ENCODE assay signal across 25 mouse cellular contexts in the genomic region with DNA sequence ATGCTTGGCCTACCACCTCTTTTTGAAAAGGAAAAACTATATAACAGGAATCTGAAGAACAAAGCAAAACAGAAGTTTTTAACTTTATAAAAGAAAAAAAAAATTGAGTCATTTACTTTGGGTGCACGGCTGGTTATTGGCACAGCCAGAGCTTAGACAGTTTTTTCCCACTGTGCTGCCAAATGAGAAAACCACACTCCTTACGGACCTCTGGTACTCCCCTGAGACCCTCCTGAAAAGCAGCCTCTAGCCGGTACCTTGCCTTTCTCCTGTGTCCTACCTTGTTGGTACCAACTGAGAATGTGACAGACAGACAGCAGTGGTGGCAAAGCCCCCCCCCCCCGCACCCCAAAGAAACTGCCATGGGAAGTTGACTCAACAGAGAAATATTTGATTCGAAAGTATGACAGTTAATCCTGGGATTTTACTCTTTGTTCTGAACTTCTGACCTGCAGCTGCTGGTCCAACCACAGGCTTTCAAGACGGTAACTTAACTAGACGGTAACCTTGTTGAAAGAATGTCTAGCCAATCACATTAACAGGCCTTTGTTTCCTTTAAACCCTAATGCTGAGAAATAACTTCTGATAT. TPM values are rescaled to one million over a fixed set of nuclear protein-coding genes. Genes with fewer than 3 reads are reported as not detected.
DNase-seq lines count a peak whose midpoint lies in the region; ATAC-seq and TF ChIP-seq lines count a peak whose summit lies in the region.
"Had no signal": no experiment of that assay in that cellular context is flagged by ENCODE, and none has a peak within 500 bp of the region (broad histone marks: within the 10 kb centered on the region; RNA-seq: fewer than 3 reads in every experiment).

No protein-coding gene starts in this region.

- 42% methylated on average over 7 of the region's 7 CpGs for WGBS in heart, adult 2 months
- 73% methylated on average over 7 of the region's 7 CpGs for WGBS in heart, embryonic 11.5 days (ENCODE audit: insufficient replicate concordance)
- WGBS in liver, embryonic 12.5 days (ENCODE audit: insufficient replicate concordance), result 73% methylated on average over 7 of the region's 7 CpGs

- no peak for ATAC-seq in heart, embryonic 11.5 days (replicated peaks; ENCODE audit: insufficient number of reproducible peaks, low FRiP score, low TSS enrichment)
- ATAC-seq in liver, embryonic 12.5 days, result no peak
- ATAC-seq: forebrain, embryonic 13.5 days; hindbrain, embryonic 16.5 days; lung, postnatal 0 days; midbrain, embryonic 13.5 days had no signal

- H3K27ac ChIP-seq in heart, adult 2 months, result peak overlapping the region; percentile 12; the same call in 1 of the 2 replicates
- no peak overlapping the region for H3K27ac ChIP-seq in heart, embryonic 11.5 days (ENCODE audit: low read depth, low read length)
- no peak overlapping the region for H3K27ac ChIP-seq in liver, embryonic 12.5 days
- H3K27ac ChIP-seq: embryonic facial prominence, embryonic 13.5 days; forebrain, embryonic 13.5 days; hindbrain, embryonic 10.5 days; macrophage; midbrain, embryonic 13.5 days had no signal

- no peak for TF ChIP-seq POLR2A in heart, adult 2 months (IDR thresholded peaks at IDR 0.05; ENCODE audit: insufficient read depth, low read depth, low read length)

- no peaks in the 10 kb centered on the region for H3K36me3 ChIP-seq in heart, adult 2 months (ENCODE audit: control insufficient read depth, insufficient read depth, low read length)
- H3K36me3 ChIP-seq in heart, embryonic 11.5 days (ENCODE audit: control insufficient read depth, insufficient read depth, low read length), result no peaks in the 10 kb centered on the region
- no peaks in the 10 kb centered on the region for H3K36me3 ChIP-seq in liver, embryonic 12.5 days
- H3K36me3 ChIP-seq: embryonic facial prominence, embryonic 13.5 days; G1E; hindbrain, embryonic 10.5 days; midbrain, embryonic 13.5 days had no signal

- DNase-seq in heart, adult 2 months, result no peak
- DNase-seq in 3T3-L1 (ENCODE audit: low read depth, low spot score) (peak; percentile 92), NIH3T3 (ENCODE audit: low read depth) (peak; percentile 74)
- peak; percentile 67 for DNase-seq in fibroblast of lung, adult 2 months (ENCODE audit: low read depth)
- no peak for DNase-seq in urinary bladder, postnatal 36 days (ENCODE audit: low spot score in 2 of 2)
- DNase-seq: adrenal gland, adult 8-10 months; cerebellum, adult 9-10 months; cerebellum, postnatal 36 days; gastrocnemius, postnatal 25 days; heart, postnatal 14 days; kidney, adult 8-10 months; kidney, postnatal 10 days; layer of hippocampus, postnatal 36 days; thymus, adult 2 months; thymus, postnatal 36 days had no signal

- H3K27me3 ChIP-seq in heart, adult 2 months (ENCODE audit: control insufficient read depth, insufficient read depth, low read length), result no peaks in the 10 kb centered on the region
- H3K27me3 ChIP-seq in heart, embryonic 11.5 days (ENCODE audit: control insufficient read depth, insufficient read depth, low read length), result no peaks in the 10 kb centered on the region
- H3K27me3 ChIP-seq in liver, embryonic 12.5 days (replicated peaks), result no peaks in the 10 kb centered on the region
- H3K27me3 ChIP-seq: embryonic facial prominence, embryonic 13.5 days; forebrain, embryonic 13.5 days; midbrain, embryonic 13.5 days had no signal

- H3K4me1 ChIP-seq in heart, adult 2 months (ENCODE audit: control insufficient read depth, insufficient read depth, low read length), result peaks cover 5% of the 10 kb centered on the region; the same call in 1 of the 2 replicates
- peaks cover 3% of the 10 kb centered on the region for H3K4me1 ChIP-seq in heart, embryonic 11.5 days (ENCODE audit: control insufficient read depth, insufficient read depth, low read length)
- H3K4me1 ChIP-seq in liver, embryonic 12.5 days, result no peaks in the 10 kb centered on the region

- H3K4me2 ChIP-seq in heart, embryonic 11.5 days, result no peak overlapping the region
- H3K4me2 ChIP-seq in liver, embryonic 12.5 days, result no peak overlapping the region
- H3K4me2 ChIP-seq: embryonic facial prominence, embryonic 13.5 days; forebrain, embryonic 13.5 days; midbrain, embryonic 13.5 days had no signal

- H3K9ac ChIP-seq in heart, adult 2 months (ENCODE audit: low read depth, low read length), result no peak overlapping the region
- H3K9ac ChIP-seq in heart, embryonic 11.5 days (ENCODE audit: low read depth, low read length), result no peak overlapping the region
- no peak overlapping the region for H3K9ac ChIP-seq in liver, embryonic 12.5 days
- H3K9ac ChIP-seq: embryonic facial prominence, embryonic 13.5 days; forebrain, embryonic 13.5 days; midbrain, embryonic 13.5 days had no signal

- H3K4me3 ChIP-seq in heart, adult 2 months, result no peak overlapping the region
- H3K4me3 ChIP-seq in heart, embryonic 11.5 days (ENCODE audit: low read depth, low read length), result no peak overlapping the region
- no peak overlapping the region for H3K4me3 ChIP-seq in liver, embryonic 12.5 days
- H3K4me3 ChIP-seq: embryonic facial prominence, embryonic 13.5 days; forebrain, embryonic 13.5 days; hindbrain, embryonic 10.5 days; midbrain, embryonic 13.5 days had no signal

- TF ChIP-seq EP300 in heart, adult 2 months (IDR thresholded peaks at IDR 0.05; ENCODE audit: insufficient read depth, low read depth, low read length), result no peak

- TF ChIP-seq CTCF in heart, adult 2 months (IDR thresholded peaks at IDR 0.05), result no peak

- H3K9me3 ChIP-seq in heart, embryonic 11.5 days (replicated peaks; ENCODE audit: control insufficient read depth, low read length), result no peaks in the 10 kb centered on the region
- no peaks in the 10 kb centered on the region for H3K9me3 ChIP-seq in liver, embryonic 12.5 days (replicated peaks)
- H3K9me3 ChIP-seq: embryonic facial prominence, embryonic 13.5 days; forebrain, embryonic 13.5 days; G1E; hindbrain, embryonic 10.5 days; midbrain, embryonic 13.5 days had no signal

- intact Hi-C loops in heart, adult 2 months (cut with DNase I), result no loop called here

- H3K79me2 ChIP-seq in heart, adult 2 months (replicated peaks; ENCODE audit: control insufficient read depth, insufficient read depth, low read length), result no peaks in the 10 kb centered on the region

RNA-seq across cellular contexts. Expression of a gene that starts 50.7 kb away (rescaled TPM):
- 10 to 100 TPM; 37.8 to 40.2 TPM for total RNA-seq in heart, adult 2 months (2021)
- 45.4 and 75.7 TPM in 2 replicates for polyA plus RNA-seq in heart, adult 2 months (2012; rRNA removed)
- 488 and 525 TPM in 2 replicates for polyA plus RNA-seq in heart, embryonic 11.5 days (2014; fragmentation: Nextera tagmentation; extraction: Ambion mirVana)
- polyA plus RNA-seq in liver, embryonic 12.5 days (2016; fragmentation: Nextera tagmentation; extraction: Ambion mirVana), result 138 and 143 TPM in 2 replicates
- polyA plus RNA-seq: G1E had no signal

Comparison
In these comparisons a context has a peak if more than half of its experiments do, and no peak if none do; other contexts are left out.
1. DNase-seq: peak in 3T3-L1 (single experiment), NIH3T3 (single experiment) and fibroblast of lung, adult 2 months (single experiment); none in heart, adult 2 months (0 of 2) and urinary bladder, postnatal 36 days (0 of 2).